Mouse (Mus musculus) forebrain, embryonic 13.5 days (tissue): ENCODE data around the gene Coro2b. TPM values are rescaled to one million over a fixed set of nuclear protein-coding genes. Genes with fewer than 3 reads are reported as not detected.

Source experiments
- ATAC-seq: fragments of 200-750 bp; cut with Nextera tagmentation; 2 replicates; pipeline ENCODE4 v1.8.0; 2017
- H3K27ac ChIP-seq: fragments of 300-500 bp; sonication (generic); 2 replicates; pipeline ENCODE4 v1.5.1; 2015; ENCODE audit warnings: inconsistent platforms, mild to moderate bottlenecking, moderate library complexity
- H3K27me3 ChIP-seq: fragments of 300-500 bp; sonication (generic); 2 replicates; pipeline ENCODE4 v1.6.1; 2015; ENCODE audit warnings: mild to moderate bottlenecking, inconsistent platforms
- H3K36me3 ChIP-seq: fragments of 300-500 bp; sonication (generic); 2 replicates; pipeline ENCODE4 v1.6.1; 2015; ENCODE audit warnings: mild to moderate bottlenecking, inconsistent platforms; ENCODE audit not compliant: poor library complexity, severe bottlenecking
- H3K4me1 ChIP-seq: fragments of 300-500 bp; sonication (generic); 2 replicates; pipeline ENCODE4 v1.6.1; 2015; ENCODE audit warnings: inconsistent platforms
- H3K4me2 ChIP-seq: fragments of 300-500 bp; sonication (generic); 2 replicates; pipeline ENCODE4 v1.6.1; 2015; ENCODE audit warnings: inconsistent platforms, mild to moderate bottlenecking, moderate library complexity
- H3K4me3 ChIP-seq: fragments of 300-500 bp; sonication (generic); 2 replicates; pipeline ENCODE4 v1.5.1; 2015; ENCODE audit warnings: mild to moderate bottlenecking, inconsistent platforms
- H3K9ac ChIP-seq: fragments of 300-500 bp; sonication (generic); 2 replicates; pipeline ENCODE4 v1.6.1; 2015; ENCODE audit warnings: mild to moderate bottlenecking, inconsistent platforms
- H3K9me3 ChIP-seq: fragments of 300-500 bp; sonication (generic); replicated peaks from 2 replicates; pipeline ENCODE4 v1.6.1; 2016; ENCODE audit warnings: inconsistent platforms
- WGBS: fragments of 180-500 bp; shearing (Covaris S2); methylation state at CpG from one replicate; pipeline ENCODE4 v1.1.7; 2015; 5-methylcytosine and 5-hydroxymethylcytosine counted together
- polyA plus RNA-seq: library from polyadenylated mRNA; unstranded; fragments of >200 nt; fragmentation: Nextera tagmentation; extraction: Ambion mirVana; gene quantifications from 2 replicates; pipeline ENCODE4 v1.2.1, GENCODE M21; 2015

Coro2b gene
- polyA plus RNA-seq, 1 experiment from 2014 or later: 37.0 TPM

GRCm38 (mm10) chr9:62467413-62467784 lies 69.4 kb downstream of the Coro2b start:
- H3K27me3 ChIP-seq: no peaks in the 10 kb centered on the region
- no peak overlapping the region for H3K4me2 ChIP-seq
- H3K4me3 ChIP-seq: no peak overlapping the region
- H3K27ac ChIP-seq: 0 out of 2 replicates have a peak overlapping the region, but pooled peaks have one; percentile 4
- WGBS: 64% methylated on average over 1 of the region's 1 CpGs
- no peaks in the 10 kb centered on the region for H3K9me3 ChIP-seq
- ATAC-seq: no peak
- H3K4me1 ChIP-seq: peaks cover 47% of the 10 kb centered on the region
- no peaks in the 10 kb centered on the region for H3K36me3 ChIP-seq
- H3K9ac ChIP-seq: no peak overlapping the region

GRCm38 (mm10) chr9:62466742-62467412 lies 70.0 kb downstream of the Coro2b start:
- Histone ChIP-seq H3K27me3 (no peaks in the 10 kb centered on the region), H3K27ac (0 out of 2 replicates have a peak overlapping the region, but pooled peaks have one; percentile 4), H3K4me1 (peaks cover 45% of the 10 kb centered on the region), H3K4me3 (no peak overlapping the region), H3K4me2 (no peak overlapping the region), H3K9ac (no peak overlapping the region), H3K36me3 (no peaks in the 10 kb centered on the region), H3K9me3 (no peaks in the 10 kb centered on the region)
- ATAC-seq: no peak
- WGBS: 81% methylated on average over 11 of the region's 11 CpGs

- WGBS: 90% methylated on average over 8 of the region's 8 CpGs
- Histone ChIP-seq H3K4me3 (no peak overlapping the region), H3K9ac (no peak overlapping the region), H3K4me1 (peaks cover 37% of the 10 kb centered on the region), H3K27ac (no peak overlapping the region), H3K9me3 (no peaks in the 10 kb centered on the region), H3K4me2 (no peak overlapping the region), H3K27me3 (no peaks in the 10 kb centered on the region), H3K36me3 (no peaks in the 10 kb centered on the region)
- no peak for ATAC-seq
Measured at GRCm38 (mm10) chr9:62466053-62466452, 70.8 kb downstream of the Coro2b start.

- WGBS: 86% methylated on average over 10 of the region's 10 CpGs
- Histone ChIP-seq H3K4me2 (no peak overlapping the region), H3K9me3 (no peaks in the 10 kb centered on the region), H3K9ac (no peak overlapping the region), H3K4me3 (no peak overlapping the region), H3K27me3 (no peaks in the 10 kb centered on the region), H3K27ac (no peak overlapping the region), H3K36me3 (no peaks in the 10 kb centered on the region), H3K4me1 (peaks cover 27% of the 10 kb centered on the region)
- ATAC-seq: no peak
Measured at GRCm38 (mm10) chr9:62464727-62465126, 72.1 kb downstream of the Coro2b start.

GRCm38 (mm10) chr9:62461766-62462165 lies 75.1 kb downstream of the Coro2b start:
- Histone ChIP-seq H3K27me3 (no peaks in the 10 kb centered on the region), H3K9ac (no peak overlapping the region), H3K36me3 (no peaks in the 10 kb centered on the region), H3K4me1 (no peaks in the 10 kb centered on the region), H3K4me3 (no peak overlapping the region), H3K4me2 (no peak overlapping the region), H3K9me3 (no peaks in the 10 kb centered on the region), H3K27ac (no peak overlapping the region)
- 96% methylated on average over 1 of the region's 1 CpGs for WGBS
- no peak for ATAC-seq

- Histone ChIP-seq H3K36me3 (no peaks in the 10 kb centered on the region), H3K4me2 (no peak overlapping the region), H3K9ac (no peak overlapping the region), H3K4me1 (peaks cover 1% of the 10 kb centered on the region), H3K9me3 (no peaks in the 10 kb centered on the region), H3K4me3 (no peak overlapping the region), H3K27me3 (no peaks in the 10 kb centered on the region), H3K27ac (no peak overlapping the region)
- 84% methylated on average over 8 of the region's 8 CpGs for WGBS
- no peak for ATAC-seq
Measured at GRCm38 (mm10) chr9:62461095-62461494, 75.7 kb downstream of the Coro2b start.

GRCm38 (mm10) chr9:62460086-62460485 lies 76.8 kb downstream of the Coro2b start:
- Histone ChIP-seq H3K4me1 (peaks cover 11% of the 10 kb centered on the region), H3K4me2 (no peak overlapping the region), H3K27ac (no peak overlapping the region), H3K9me3 (no peaks in the 10 kb centered on the region), H3K27me3 (no peaks in the 10 kb centered on the region), H3K4me3 (no peak overlapping the region), H3K9ac (no peak overlapping the region), H3K36me3 (no peaks in the 10 kb centered on the region)
- ATAC-seq: no peak
- 74% methylated on average over 7 of the region's 7 CpGs for WGBS

GRCm38 (mm10) chr9:62458457-62458856 lies 78.4 kb downstream of the Coro2b start:
- H3K36me3 ChIP-seq: peaks cover 12% of the 10 kb centered on the region
- H3K9me3 ChIP-seq: no peaks in the 10 kb centered on the region
- no peak for ATAC-seq
- H3K27me3 ChIP-seq: no peaks in the 10 kb centered on the region
- H3K4me1 ChIP-seq: peaks cover 12% of the 10 kb centered on the region
- H3K27ac ChIP-seq: no peak overlapping the region
- no peak overlapping the region for H3K9ac ChIP-seq
- H3K4me3 ChIP-seq: no peak overlapping the region
- 85% methylated on average over 3 of the region's 3 CpGs for WGBS
- H3K4me2 ChIP-seq: no peak overlapping the region

GRCm38 (mm10) chr9:62456015-62456414 lies 80.8 kb downstream of the Coro2b start:
- H3K9me3 ChIP-seq: no peaks in the 10 kb centered on the region
- 19% methylated on average over 5 of the region's 5 CpGs for WGBS

GRCm38 (mm10) chr9:62455210-62455969 lies 81.5 kb downstream of the Coro2b start:
- H3K4me2 ChIP-seq: peak overlapping the region; percentile 21; the same call in 1 of the 2 replicates
- H3K9ac ChIP-seq: no peak overlapping the region
- H3K4me1 ChIP-seq: peaks cover 19% of the 10 kb centered on the region
- H3K27me3 ChIP-seq: no peaks in the 10 kb centered on the region
- no peak overlapping the region for H3K4me3 ChIP-seq
- peak overlapping the region; percentile 77 for H3K27ac ChIP-seq
- ATAC-seq: no peak
- no peaks in the 10 kb centered on the region for H3K9me3 ChIP-seq
- H3K36me3 ChIP-seq: peaks cover 32% of the 10 kb centered on the region
- 82% methylated on average over 8 of the region's 8 CpGs for WGBS

More at GRCm38 (mm10) chr9:62456015-62456414, 80.8 kb downstream of the Coro2b start:
- ATAC-seq: peak; percentile 74
- peak overlapping the region; percentile 21; the same call in 1 of the 2 replicates for H3K4me2 ChIP-seq
- peak overlapping the region; percentile 77 for H3K27ac ChIP-seq
- no peaks in the 10 kb centered on the region for H3K27me3 ChIP-seq
- H3K4me3 ChIP-seq: no peak overlapping the region
- peaks cover 28% of the 10 kb centered on the region for H3K36me3 ChIP-seq
- H3K9ac ChIP-seq: no peak overlapping the region
- H3K4me1 ChIP-seq: peaks cover 19% of the 10 kb centered on the region

GRCm38 (mm10) chr9:62452373-62452993 lies 84.4 kb downstream of the Coro2b start:
- Histone ChIP-seq H3K36me3 (peaks cover 38% of the 10 kb centered on the region), H3K9ac (no peak overlapping the region), H3K27me3 (no peaks in the 10 kb centered on the region), H3K9me3 (no peaks in the 10 kb centered on the region), H3K4me1 (peaks cover 19% of the 10 kb centered on the region), H3K4me2 (no peak overlapping the region), H3K4me3 (no peak overlapping the region), H3K27ac (no peak overlapping the region)
- WGBS: 92% methylated on average over 8 of the region's 8 CpGs
- no peak for ATAC-seq
